ENCODE assay signal across 11 mouse cellular contexts in the genomic region with DNA sequence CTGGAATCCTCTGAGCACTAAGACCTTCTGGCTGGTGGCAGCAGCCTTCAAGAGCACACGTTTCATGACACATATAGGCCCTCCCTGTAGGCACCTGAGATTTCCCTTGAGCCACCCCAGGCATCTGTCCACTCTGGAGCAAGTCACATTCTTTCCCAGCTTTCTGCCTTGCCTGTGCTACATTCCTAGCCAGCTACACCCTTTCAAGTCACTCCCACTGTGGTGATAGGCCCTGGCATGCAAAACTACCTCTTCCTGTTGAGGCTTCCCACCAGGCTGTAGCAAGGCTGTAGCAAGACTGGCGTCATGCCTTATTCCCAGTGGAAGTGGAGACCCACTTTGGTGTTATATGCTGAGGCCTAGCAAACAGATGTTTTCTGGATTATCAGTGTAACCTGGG. TPM values are rescaled to one million over a fixed set of nuclear protein-coding genes. Genes with fewer than 3 reads are reported as not detected.
DNase-seq lines count a peak whose midpoint lies in the region; ATAC-seq lines count a peak whose summit lies in the region.
"Had no signal": no experiment of that assay in that cellular context is flagged by ENCODE, and none has a peak within 500 bp of the region (broad histone marks: within the 10 kb centered on the region; RNA-seq: fewer than 3 reads in every experiment).

No protein-coding gene starts in this region.

- H3K4me3 ChIP-seq in kidney, embryonic 15.5 days (replicated peaks) = no peak overlapping the region
- H3K4me3 ChIP-seq in forebrain, embryonic 15.5 days = no peak overlapping the region

- H3K9ac ChIP-seq in kidney, embryonic 15.5 days = no peak overlapping the region
- no peak overlapping the region for H3K9ac ChIP-seq in forebrain, embryonic 15.5 days (replicated peaks)
- H3K9ac ChIP-seq: liver, embryonic 14.5 days had no signal

- H3K9me3 ChIP-seq in kidney, embryonic 15.5 days (replicated peaks) = no peaks in the 10 kb centered on the region
- H3K9me3 ChIP-seq in forebrain, embryonic 15.5 days = no peaks in the 10 kb centered on the region

- H3K27me3 ChIP-seq in kidney, embryonic 15.5 days = no peaks in the 10 kb centered on the region
- no peaks in the 10 kb centered on the region for H3K27me3 ChIP-seq in forebrain, embryonic 15.5 days

- no peaks in the 10 kb centered on the region for H3K4me1 ChIP-seq in kidney, embryonic 15.5 days
- H3K4me1 ChIP-seq in forebrain, embryonic 15.5 days = peaks cover 10% of the 10 kb centered on the region

- no peak for ATAC-seq in kidney, embryonic 15.5 days (replicated peaks; ENCODE audit: low FRiP score)
- no peak for ATAC-seq in forebrain, embryonic 15.5 days (replicated peaks)
- ATAC-seq: hindbrain, embryonic 16.5 days had no signal

- H3K4me2 ChIP-seq in kidney, embryonic 15.5 days = no peak overlapping the region
- no peak overlapping the region for H3K4me2 ChIP-seq in forebrain, embryonic 15.5 days (replicated peaks)

- intact Hi-C loops in heart, postnatal 10 days (cut with DNase I) = no loop called here

- peak; percentile 17 for DNase-seq in kidney, adult 9 months
- DNase-seq in ZHBTc4 (ENCODE audit: low read depth, low spot score) = peak; percentile 85
- peak; percentile 53 to 67 for DNase-seq in heart, postnatal 10 days
- DNase-seq in lung, postnatal 10 days = peak; percentile 66
- DNase-seq in frontal cortex, postnatal 25 days (ENCODE audit: low spot score in 2 of 2) = no peak
- DNase-seq in layer of hippocampus, adult 11-12 months (ENCODE audit: low spot score) = no peak
- DNase-seq: retina, postnatal 1 day had no signal

- no peaks in the 10 kb centered on the region for H3K36me3 ChIP-seq in kidney, embryonic 15.5 days
- no peaks in the 10 kb centered on the region for H3K36me3 ChIP-seq in forebrain, embryonic 15.5 days

- H3K27ac ChIP-seq in kidney, embryonic 15.5 days = no peak overlapping the region
- H3K27ac ChIP-seq in forebrain, embryonic 15.5 days (replicated peaks) = no peak overlapping the region
- H3K27ac ChIP-seq: liver, embryonic 14.5 days had no signal

- 59% methylated on average over 2 of the region's 2 CpGs for WGBS in kidney, embryonic 15.5 days
- WGBS in forebrain, embryonic 15.5 days = 85% methylated on average over 2 of the region's 2 CpGs

RNA-seq across cellular contexts. Expression of gene D430042O09Rik, which starts 9.0 kb away (rescaled TPM):
- polyA plus RNA-seq in kidney, embryonic 15.5 days (2015; fragmentation: Nextera tagmentation; extraction: Ambion mirVana) = 9.3 and 10.1 TPM in 2 replicates
- 10 to 100 TPM; 14.7 to 17.3 TPM for total RNA-seq in heart, postnatal 10 days (2021)
- 7.8 and 7.9 TPM in 2 replicates for polyA plus RNA-seq in forebrain, embryonic 15.5 days (2015; fragmentation: Nextera tagmentation; extraction: Ambion mirVana)

RNA-seq across cellular contexts. Expression of gene Gtf3c1, which starts 9.1 kb away (rescaled TPM):
- 28.2 and 30.6 TPM in 2 replicates for polyA plus RNA-seq in kidney, embryonic 15.5 days (2015; fragmentation: Nextera tagmentation; extraction: Ambion mirVana)
- total RNA-seq in heart, postnatal 10 days (2021) = 10 to 100 TPM; 73.5 to 87.1 TPM
- polyA plus RNA-seq in forebrain, embryonic 15.5 days (2015; fragmentation: Nextera tagmentation; extraction: Ambion mirVana) = 36.8 and 39.1 TPM in 2 replicates

Comparison
In these comparisons a context has a peak if more than half of its experiments do, and no peak if none do; other contexts are left out.
1. DNase-seq: peak in kidney, adult 9 months (single experiment), ZHBTc4 (single experiment), heart, postnatal 10 days (2 of 2) and lung, postnatal 10 days (single experiment); none in frontal cortex, postnatal 25 days (0 of 2) and layer of hippocampus, adult 11-12 months (single experiment).